Mouse (Mus musculus): ENCODE results near the gene Lrrfip1.

Gene Lrrfip1

GRCm38 (mm10) chr1:91151509-91151908 is 153.0 kb downstream of the Lrrfip1 start:
- no peak for DNase-seq

GRCm38 (mm10) chr1:91166798-91167197 is 168.3 kb downstream of the Lrrfip1 start:
- no peak for DNase-seq

DNA sequence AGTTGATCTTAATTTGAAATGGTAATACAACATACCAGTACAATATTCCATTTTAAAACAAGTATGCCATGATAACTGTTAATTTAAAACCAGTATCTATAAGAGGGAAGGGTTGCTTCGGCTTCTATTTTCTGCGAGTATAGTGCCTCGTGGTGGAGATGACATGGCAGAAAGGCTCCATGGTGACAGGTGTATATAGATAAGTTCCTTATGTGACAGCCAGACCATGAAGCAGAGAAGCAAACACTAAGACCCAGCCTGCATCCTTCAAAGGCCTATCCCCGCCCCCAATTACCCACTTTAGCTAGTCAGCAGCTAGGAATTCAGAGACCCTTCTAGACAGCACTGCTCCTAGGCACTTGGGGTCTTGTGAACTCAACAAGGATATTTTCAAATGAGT is 170.6 kb downstream of the Lrrfip1 start:
- DNase-seq, result no peak

- DNase-seq, result no peak
Measured at GRCm38 (mm10) chr1:91174796-91175195, 176.3 kb downstream of the Lrrfip1 start.

- no peak for DNase-seq
Measured at GRCm38 (mm10) chr1:91176026-91176425, 177.5 kb downstream of the Lrrfip1 start.

- no peak for DNase-seq
Measured at GRCm38 (mm10) chr1:91176871-91177270, 178.3 kb downstream of the Lrrfip1 start.
